Mouse (Mus musculus): Measurements from ENCODE around the gene Tpd52l1.

DNA sequence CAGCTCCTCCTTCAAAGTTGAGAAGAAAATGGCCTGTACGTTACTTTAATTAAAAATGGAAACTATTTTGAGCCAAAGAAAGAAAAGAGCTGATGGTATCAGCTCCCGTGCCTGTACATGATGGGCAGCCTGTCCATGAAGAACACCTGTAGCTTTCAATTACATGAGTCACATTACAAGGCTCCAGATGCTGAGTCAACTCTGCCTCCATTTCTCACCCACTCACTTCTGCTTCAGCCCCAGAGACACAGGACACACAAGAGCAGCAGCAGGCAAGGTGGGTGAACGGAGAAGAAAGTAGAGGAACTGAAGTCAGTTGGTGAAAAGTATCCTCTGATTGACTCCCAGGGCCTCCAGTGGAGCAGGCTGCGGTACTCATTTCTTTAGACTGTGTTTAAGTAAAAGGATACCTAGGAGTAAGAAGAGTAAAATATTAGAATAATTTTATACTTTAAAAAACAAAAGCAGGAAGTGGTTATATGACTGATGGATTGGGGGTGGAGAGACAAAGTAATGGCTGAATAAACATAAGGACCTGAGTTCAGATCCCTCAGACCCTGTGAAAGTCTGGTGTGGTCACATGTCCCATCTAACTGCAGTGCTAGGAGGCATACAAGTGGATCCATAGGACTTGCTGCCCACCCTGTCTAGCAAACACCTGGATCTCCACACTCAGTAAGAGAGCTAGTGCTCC, 156.9 kb downstream of the Tpd52l1 start:
- TF ChIP-seq CTCF (conservative IDR thresholded peaks at IDR 0.05; ENCODE audit: low read length): no peak
- TF ChIP-seq POU5F1 (IDR thresholded peaks at IDR 0.05; ENCODE audit: borderline replicate concordance, low read length): no peak
- no peak for TF ChIP-seq NANOG (IDR thresholded peaks at IDR 0.05; ENCODE audit: borderline replicate concordance, low read length)

All from E14TG2a.4 (cell line).